Mouse (Mus musculus) spleen, postnatal 36 days (tissue): Measurements from ENCODE around the gene Mycbpap.
A peak's percentile ranks its signal among the peaks of the same experiment; 100 is the strongest.

Experiments used
- DNase-seq, 2 experiments: peaks; one replicate each; pipeline ENCODE4 v3.0.0; 2022; ENCODE audit warnings: low spot score in 2 of 2, mixed read lengths in 1 of 2

Mycbpap gene

GRCm38 (mm10) chr11:94480382-94480781 lies 41.2 kb downstream of the Mycbpap start:
- no peak for DNase-seq

GRCm38 (mm10) chr11:94477651-94478050 lies 43.9 kb downstream of the Mycbpap start:
- no peak for DNase-seq

- no peak for DNase-seq
Observed at GRCm38 (mm10) chr11:94475722-94476121, 45.8 kb downstream of the Mycbpap start.

- DNase-seq: no peak
Observed at GRCm38 (mm10) chr11:94474544-94474910, 47.0 kb downstream of the Mycbpap start.

- DNase-seq: peak; percentile 60
Observed at GRCm38 (mm10) chr11:94473707-94474543, 47.6 kb downstream of the Mycbpap start, which contains the start of gene Cacna1g. TSS of gene Cacna1g (minus strand) at chr11:94474198.

GRCm38 (mm10) chr11:94472916-94473706 lies 48.4 kb downstream of the Mycbpap start:
- no peak for DNase-seq

- no peak for DNase-seq
Observed at GRCm38 (mm10) chr11:94472585-94472915, 49.0 kb downstream of the Mycbpap start.

GRCm38 (mm10) chr11:94471740-94472584 lies 49.6 kb downstream of the Mycbpap start:
- DNase-seq: no peak

GRCm38 (mm10) chr11:94470391-94470790 lies 51.2 kb downstream of the Mycbpap start:
- no peak for DNase-seq

- no peak for DNase-seq
Observed at GRCm38 (mm10) chr11:94469136-94470064, 52.1 kb downstream of the Mycbpap start.

- no peak for DNase-seq
Observed at GRCm38 (mm10) chr11:94468582-94469064, 52.9 kb downstream of the Mycbpap start.

- no peak for DNase-seq
Observed at GRCm38 (mm10) chr11:94466333-94466855, 55.1 kb downstream of the Mycbpap start.

GRCm38 (mm10) chr11:94464170-94464569 lies 57.4 kb downstream of the Mycbpap start:
- DNase-seq: no peak

GRCm38 (mm10) chr11:94461856-94462255 lies 59.7 kb downstream of the Mycbpap start:
- no peak for DNase-seq

GRCm38 (mm10) chr11:94457001-94457400 lies 64.5 kb downstream of the Mycbpap start:
- no peak for DNase-seq

GRCm38 (mm10) chr11:94456347-94456746 lies 65.2 kb downstream of the Mycbpap start:
- DNase-seq: peak; percentile 53 to 75

- DNase-seq: peak; percentile 10 to 46
Observed at GRCm38 (mm10) chr11:94455161-94455820, 66.3 kb downstream of the Mycbpap start.

- DNase-seq: no peak
Observed at GRCm38 (mm10) chr11:94454756-94455155, 66.8 kb downstream of the Mycbpap start.
